Mouse (Mus musculus) adrenal gland, adult (tissue): ENCODE results near the gene 2900011O08Rik.
"Not testable (repeated sequence)": the region's sequence is repeated elsewhere in the genome, so short reads cannot be mapped to it uniquely, and the experiment has no call there.

Experiments used
- DNase-seq, 2 experiments: peaks; one replicate each; pipeline ENCODE4 v3.0.0; 2022 to 2023; ENCODE audit warnings: low spot score in 1 of 2; ENCODE audit not compliant: inconsistent age in 2 of 2

Gene 2900011O08Rik

DNA sequence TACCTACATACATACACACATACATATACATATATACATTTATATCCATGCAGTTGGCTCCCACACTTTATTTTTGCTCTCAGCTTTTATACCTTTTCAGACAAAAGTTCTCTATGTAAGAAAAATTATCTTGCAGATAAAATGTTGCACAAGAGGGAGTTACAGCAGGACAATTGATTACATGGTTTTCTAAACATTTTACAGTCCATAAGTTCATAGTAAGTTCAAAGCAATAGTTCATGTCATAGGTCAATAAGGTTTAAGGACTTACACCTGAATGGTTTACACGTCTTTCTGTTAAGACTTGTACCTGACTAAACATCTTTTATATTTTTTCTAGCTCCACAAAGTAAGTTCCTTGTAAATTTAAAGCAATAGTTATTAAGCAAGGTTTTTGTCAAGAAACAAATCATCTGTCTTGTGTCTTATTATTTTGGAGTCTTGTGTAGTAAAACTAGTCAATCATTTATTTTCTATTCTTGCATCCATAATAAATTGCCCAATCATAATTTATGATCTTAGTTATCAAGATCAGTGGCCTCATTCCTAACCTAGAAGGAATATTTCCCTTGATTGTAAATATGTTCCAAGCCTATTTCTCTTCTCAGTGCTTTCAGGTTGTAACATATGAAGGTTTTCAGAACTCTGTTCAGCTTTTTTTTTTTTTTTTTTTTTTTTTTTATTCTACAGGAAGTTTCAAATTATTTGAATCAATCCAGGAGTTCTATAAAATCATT, 72.9 kb downstream of the 2900011O08Rik start:
- DNase-seq = no peak

DNA sequence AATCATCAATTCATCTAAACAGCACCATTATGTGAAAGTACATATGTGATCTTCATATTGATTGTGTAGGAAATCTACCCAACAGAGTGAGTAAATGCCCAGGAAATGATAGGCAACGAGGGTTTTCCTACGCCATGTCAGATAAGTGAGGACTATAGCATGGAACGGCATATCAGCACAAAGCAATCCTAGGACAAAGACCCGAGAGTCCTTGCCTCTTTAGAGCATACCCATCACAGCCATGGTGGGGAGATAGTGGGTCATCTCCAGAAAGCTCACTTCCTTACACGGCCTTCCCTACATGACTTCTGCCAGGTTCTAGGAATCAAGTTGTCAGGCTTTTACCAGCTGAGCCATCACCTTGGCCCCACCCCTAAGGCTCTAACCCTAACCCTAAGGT, 73.5 kb downstream of the 2900011O08Rik start:
- no peak for DNase-seq

GRCm38 (mm10) chr16:14066571-14066970, 80.2 kb downstream of the 2900011O08Rik start:
- not testable (repeated sequence) for DNase-seq

GRCm38 (mm10) chr16:14068701-14069100, 82.3 kb downstream of the 2900011O08Rik start:
- not testable (repeated sequence) for DNase-seq

GRCm38 (mm10) chr16:14070471-14071169, 84.2 kb downstream of the 2900011O08Rik start:
- no peak for DNase-seq

DNA sequence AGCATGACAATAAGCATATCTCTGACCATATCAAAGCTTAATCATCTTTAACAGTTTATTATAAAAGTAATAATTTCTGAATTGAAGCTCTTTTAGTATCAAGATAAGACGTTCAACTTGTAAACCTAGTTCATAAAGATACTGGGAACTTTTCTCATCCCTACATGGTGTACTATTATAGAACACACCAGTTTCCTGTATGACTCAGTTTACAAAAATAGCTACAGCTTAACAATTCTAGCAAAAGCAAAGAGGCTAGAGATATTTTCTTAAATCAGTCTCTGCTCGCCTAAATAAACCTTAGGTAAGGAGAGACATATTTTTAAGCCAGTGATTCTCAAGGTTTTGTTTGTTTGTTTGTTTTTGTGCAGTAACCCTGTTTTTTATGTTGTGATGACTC, 96.5 kb downstream of the 2900011O08Rik start:
- DNase-seq = no peak

DNA sequence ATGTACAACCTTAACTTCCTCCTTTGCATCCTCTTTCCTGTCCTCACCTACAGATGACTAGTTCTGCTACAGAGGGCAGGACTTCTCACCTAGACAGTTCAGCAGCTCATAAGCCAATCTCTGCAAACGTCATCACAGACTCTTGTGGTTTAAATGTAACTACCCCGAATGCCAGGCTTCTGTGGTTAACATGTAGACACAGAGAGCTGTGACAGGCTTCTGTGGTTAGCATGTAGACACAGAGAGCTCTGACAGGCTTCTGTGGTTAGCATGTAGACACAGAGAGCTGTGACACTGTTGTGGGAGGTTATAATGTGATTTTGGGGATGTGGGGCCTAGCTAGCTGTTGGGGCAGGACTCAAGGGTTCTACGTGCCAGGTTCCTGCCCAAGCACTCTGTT, 101.8 kb downstream of the 2900011O08Rik start:
- DNase-seq = no peak

DNA sequence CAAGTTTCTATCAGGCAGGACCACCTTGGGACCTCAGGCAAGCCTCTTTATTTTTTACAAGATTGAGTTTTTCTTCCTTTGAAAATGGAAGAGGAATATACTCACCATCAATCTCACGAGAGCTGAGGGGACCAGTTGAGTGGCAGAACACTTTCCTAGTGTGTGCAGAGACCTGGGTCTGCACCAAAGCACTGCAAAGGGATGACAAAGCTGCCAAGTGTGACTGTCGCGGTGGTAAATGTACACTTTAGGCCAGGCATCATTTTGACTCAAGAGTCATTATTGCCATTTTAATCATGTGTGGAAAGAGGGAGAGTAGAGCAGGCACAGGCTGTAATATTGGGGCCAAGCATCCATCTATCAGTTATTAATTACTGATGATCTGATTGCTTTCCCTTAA, 102.9 kb downstream of the 2900011O08Rik start:
- no peak for DNase-seq

- no peak for DNase-seq
These were observed 105.4 kb downstream of the 2900011O08Rik start for GRCm38 (mm10) chr16:14091771-14092170.

- no peak for DNase-seq
These were observed 119.5 kb downstream of the 2900011O08Rik start for GRCm38 (mm10) chr16:14105891-14106290.

DNA sequence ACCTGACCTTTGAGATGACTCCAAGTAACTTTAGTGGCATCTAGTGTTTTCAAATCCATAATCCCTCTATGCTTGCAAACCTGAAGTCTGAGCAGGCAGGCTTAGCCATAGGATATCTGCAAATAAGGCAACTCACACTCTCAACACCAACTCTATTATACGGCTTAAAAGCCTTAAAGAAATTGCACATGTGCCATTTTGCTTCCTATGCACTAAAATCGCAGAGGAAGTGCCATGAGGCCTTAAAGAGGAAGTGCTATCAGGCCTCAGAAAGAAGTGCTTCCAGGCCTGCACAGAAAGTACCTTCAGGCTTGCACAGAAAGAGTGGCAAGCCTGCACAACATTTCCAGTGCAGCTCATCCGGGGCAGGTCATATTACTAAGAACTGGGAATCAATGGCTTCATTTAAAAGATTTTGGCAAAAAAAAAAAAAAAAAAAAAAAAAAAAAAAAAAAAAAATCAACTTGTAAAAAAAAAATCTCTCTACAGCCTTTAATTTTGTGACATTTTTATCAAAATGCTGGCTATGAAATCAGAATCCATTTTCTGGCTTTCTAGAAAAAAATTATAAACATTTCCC, 123.3 kb downstream of the 2900011O08Rik start:
- DNase-seq = no peak

- DNase-seq = no peak
These were observed 124.5 kb downstream of the 2900011O08Rik start for GRCm38 (mm10) chr16:14110922-14111321.

- peak in 1 of 2 experiments; percentile 33 for DNase-seq
These were observed 125.7 kb downstream of the 2900011O08Rik start for GRCm38 (mm10) chr16:14112133-14112532.

GRCm38 (mm10) chr16:14112742-14113141, 126.3 kb downstream of the 2900011O08Rik start:
- no peak for DNase-seq

GRCm38 (mm10) chr16:14117299-14117698, 130.9 kb downstream of the 2900011O08Rik start:
- no peak for DNase-seq

GRCm38 (mm10) chr16:14120941-14121340, 134.5 kb downstream of the 2900011O08Rik start:
- no peak for DNase-seq

DNA sequence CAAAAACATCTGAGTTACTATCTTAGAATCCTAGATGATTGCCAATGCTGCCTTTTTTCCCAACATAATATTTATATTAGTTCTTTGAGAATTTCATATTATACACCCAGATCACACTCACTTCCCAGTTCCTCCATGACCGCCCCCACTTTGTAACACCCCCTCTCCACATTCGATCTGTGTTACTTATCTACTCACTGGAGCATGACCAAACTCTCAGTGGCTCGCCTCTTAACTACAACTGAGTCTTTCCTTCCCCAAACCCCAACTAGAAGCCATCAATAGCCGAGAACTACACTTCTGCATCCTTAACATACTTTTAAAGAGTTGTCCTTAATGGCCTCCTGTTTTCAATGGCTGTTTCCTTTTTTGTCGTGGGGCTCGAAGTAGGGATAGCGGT, 135.2 kb downstream of the 2900011O08Rik start:
- no peak for DNase-seq

- no peak for DNase-seq
These were observed 136.2 kb downstream of the 2900011O08Rik start for GRCm38 (mm10) chr16:14122586-14122985.

DNA sequence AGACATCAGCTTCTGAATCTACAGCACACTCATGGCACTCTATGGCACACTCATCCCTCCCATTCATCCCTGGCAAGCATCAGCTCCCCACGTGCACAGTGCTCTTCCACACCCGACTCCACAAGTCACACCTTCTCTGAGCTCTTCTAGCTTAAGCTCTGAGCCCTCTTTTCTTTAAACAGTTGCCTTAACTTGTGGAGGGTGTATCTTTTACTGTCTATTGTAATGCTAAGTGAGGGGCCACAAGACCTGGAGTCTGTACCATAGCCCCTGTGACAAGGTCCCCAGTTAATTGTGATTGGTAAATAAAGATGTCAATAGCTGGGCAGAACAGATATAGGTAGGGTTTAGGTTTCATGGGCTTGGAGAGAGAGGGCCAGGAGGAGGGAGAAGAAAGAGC, 137.5 kb downstream of the 2900011O08Rik start:
- no peak for DNase-seq

DNA sequence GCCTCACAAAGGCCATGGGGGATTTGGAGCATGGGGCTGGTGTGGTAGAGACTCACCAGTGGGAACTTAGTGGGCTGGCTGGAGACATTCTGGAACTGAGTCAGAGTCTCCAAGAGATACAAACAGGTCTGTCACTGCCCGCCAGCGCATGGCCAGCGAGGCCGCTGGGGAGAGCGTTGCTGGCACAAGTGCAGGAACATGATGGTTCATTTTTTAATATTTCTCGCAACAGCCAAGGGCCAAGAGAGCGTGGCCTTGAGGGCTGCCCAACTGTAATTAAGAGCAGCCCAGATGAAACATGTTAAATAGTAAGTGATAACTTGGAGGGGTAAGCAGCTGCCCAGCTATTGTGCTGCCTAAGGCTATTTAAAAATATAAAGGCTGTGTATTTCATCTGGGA, 138.3 kb downstream of the 2900011O08Rik start:
- DNase-seq = peak; percentile 89

DNA sequence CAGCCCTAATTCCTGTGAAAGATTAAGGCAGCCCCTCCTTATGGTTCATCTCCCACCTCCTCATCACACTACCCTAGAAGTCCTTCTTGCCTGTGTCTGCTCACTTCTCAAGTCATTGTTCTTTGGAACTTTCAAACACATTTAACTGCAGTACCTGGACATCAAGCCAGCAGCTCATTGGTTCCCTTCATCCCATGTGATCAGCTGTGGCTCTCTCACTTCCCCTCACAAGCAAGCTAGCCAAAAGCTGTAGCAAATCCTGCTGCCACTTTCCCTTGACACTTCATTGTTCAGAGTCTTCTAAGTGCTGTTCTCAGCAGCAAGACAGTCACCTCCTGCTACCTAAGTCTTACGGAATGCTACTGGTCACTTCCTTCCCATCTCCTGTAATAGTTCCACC, 138.8 kb downstream of the 2900011O08Rik start:
- no peak for DNase-seq

- DNase-seq = no peak
These were observed 142.6 kb downstream of the 2900011O08Rik start for GRCm38 (mm10) chr16:14128977-14129376.
